Mouse (Mus musculus): ENCODE results near the gene Ubr2. TPM values are rescaled to one million over a fixed set of nuclear protein-coding genes. Genes with fewer than 3 reads are reported as not detected.

Gene Ubr2
- total and polyA plus RNA-seq, 3 experiments = 15.3 to 353 (median 33.8) TPM

DNA sequence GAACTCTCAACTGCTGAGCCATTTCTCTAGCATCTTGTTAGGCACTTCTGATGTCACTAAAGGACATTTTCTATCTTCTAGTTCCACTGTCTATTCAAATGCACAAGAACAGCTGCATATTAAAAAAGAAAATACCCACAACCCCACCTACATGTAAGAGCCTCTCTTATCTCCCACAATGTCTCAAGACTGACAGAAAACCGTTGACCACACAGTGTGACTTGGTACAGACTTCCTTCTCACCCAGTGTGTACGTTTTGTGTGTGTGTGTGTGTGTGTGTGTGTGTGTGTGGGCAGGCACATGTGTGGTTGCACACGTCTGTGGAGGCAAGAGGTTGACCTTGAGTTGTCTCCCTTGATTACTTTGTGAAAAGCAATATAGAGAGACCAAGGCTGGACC, 48.2 kb downstream of the Ubr2 start (continued):
- TF ChIP-seq GATA1 (IDR thresholded peaks at IDR 0.05; ENCODE audit: low read depth, low read length) = peak; percentile 90

- Histone ChIP-seq H3K36me3 (ENCODE audit: control insufficient read depth in 1 of 2, insufficient read depth in 2 of 2, low read length in 2 of 2) (peaks cover 13 to 42% of the 10 kb centered on the region in 2 experiments), H3K79me2 (ENCODE audit: control insufficient read depth, insufficient read depth, low read length, poor library complexity) (no peaks in the 10 kb centered on the region), H3K9me3 (replicated peaks; ENCODE audit: insufficient read depth, low read length) (no peaks in the 10 kb centered on the region), H3K9ac (ENCODE audit: control insufficient read depth, low read depth, low read length, poor library complexity, severe bottlenecking) (no peak overlapping the region), H3K4me1 (ENCODE audit: control insufficient read depth in 1 of 2, insufficient read depth in 2 of 2, low read length in 2 of 2) (peaks cover 7 to 11% of the 10 kb centered on the region in 2 experiments), H3K4me3 (ENCODE audit: control insufficient read depth in 1 of 2, insufficient read depth in 1 of 2, low read depth in 2 of 2, low read length in 2 of 2) (no peak overlapping the region), H3K27ac (ENCODE audit: control insufficient read depth, low read depth, low read length) (no peak overlapping the region), H3K27me3 (ENCODE audit: control insufficient read depth in 1 of 2, insufficient read depth in 2 of 2, low read length in 2 of 2) (no peaks in the 10 kb centered on the region)
- TF ChIP-seq MAZ (IDR thresholded peaks at IDR 0.05; ENCODE audit: low read depth, low read length) = no peak
- no peak for TF ChIP-seq GATA1 (IDR thresholded peaks at IDR 0.05; ENCODE audit: low read depth, low read length)
- no peak for TF ChIP-seq ZMIZ1 (IDR thresholded peaks at IDR 0.05; ENCODE audit: low read depth, low read length)
- TF ChIP-seq TCF12 (IDR thresholded peaks at IDR 0.05; ENCODE audit: low read depth, low read length) = no peak
- TF ChIP-seq UBTF (IDR thresholded peaks at IDR 0.05; ENCODE audit: borderline replicate concordance, insufficient read depth, low read depth, low read length) = no peak
- no peak for TF ChIP-seq TBP (IDR thresholded peaks at IDR 0.05; ENCODE audit: low read depth, low read length)
- no peak for TF ChIP-seq SIN3A (IDR thresholded peaks at IDR 0.05; ENCODE audit: low read length)
- TF ChIP-seq ELF1 (IDR thresholded peaks at IDR 0.05; ENCODE audit: low read depth, low read length) = no peak
- TF ChIP-seq E2F4 (IDR thresholded peaks at IDR 0.05; ENCODE audit: borderline replicate concordance, low read depth, low read length) = no peak
- TF ChIP-seq MAX (IDR thresholded peaks at IDR 0.05; ENCODE audit: low read length) = no peak
- no peak for TF ChIP-seq EP300 (IDR thresholded peaks at IDR 0.05; ENCODE audit: low read depth in 1 of 2, low read length in 2 of 2)
- DNase-seq (ENCODE audit: low read depth, low spot score) = no peak
Observed at GRCm38 (mm10) chr17:46960216-46960615, 50.1 kb downstream of the Ubr2 start.

- Histone ChIP-seq H3K9me3 (replicated peaks; ENCODE audit: insufficient read depth, low read length) (no peaks in the 10 kb centered on the region), H3K4me3 (ENCODE audit: control insufficient read depth in 1 of 2, insufficient read depth in 1 of 2, low read depth in 2 of 2, low read length in 2 of 2) (no peak overlapping the region), H3K4me1 (ENCODE audit: control insufficient read depth in 1 of 2, insufficient read depth in 2 of 2, low read length in 2 of 2) (peaks cover 7 to 11% of the 10 kb centered on the region in 2 experiments), H3K79me2 (ENCODE audit: control insufficient read depth, insufficient read depth, low read length, poor library complexity) (no peaks in the 10 kb centered on the region), H3K9ac (ENCODE audit: control insufficient read depth, low read depth, low read length, poor library complexity, severe bottlenecking) (no peak overlapping the region), H3K36me3 (ENCODE audit: control insufficient read depth in 1 of 2, insufficient read depth in 2 of 2, low read length in 2 of 2) (peaks cover 13 to 36% of the 10 kb centered on the region in 2 experiments), H3K27ac (ENCODE audit: control insufficient read depth, low read depth, low read length) (no peak overlapping the region), H3K27me3 (ENCODE audit: control insufficient read depth in 1 of 2, insufficient read depth in 2 of 2, low read length in 2 of 2) (no peaks in the 10 kb centered on the region)
- DNase-seq (ENCODE audit: low read depth, low spot score) = peak; percentile 21
- TF ChIP-seq SMC3 (IDR thresholded peaks at IDR 0.05; ENCODE audit: low read depth, low read length) = peak; percentile 29
- TF ChIP-seq ETS1 (IDR thresholded peaks at IDR 0.05; ENCODE audit: low read depth, low read length) = no peak
- peak; percentile 17 to 42 (median 18); a peak in 3 of 6 replicates for TF ChIP-seq CTCF (IDR thresholded peaks at IDR 0.05 in 2 of 3, conservative IDR thresholded peaks at IDR 0.05 in 1 of 3; ENCODE audit: control insufficient read depth in 1 of 3, insufficient read depth in 1 of 3, low read depth in 2 of 3, low read length in 3 of 3, poor library complexity in 1 of 3, severe bottlenecking in 1 of 3)
Observed at GRCm38 (mm10) chr17:46958045-46958444, 52.3 kb downstream of the Ubr2 start.

All from MEL (cell line).